Mouse (Mus musculus): ENCODE measurements around the gene Ankef1. TPM values are rescaled to one million over a fixed set of nuclear protein-coding genes. Genes with fewer than 3 reads are reported as not detected.

Gene Ankef1
- polyA plus RNA-seq (2014; fragmentation: Nextera tagmentation; extraction: Ambion mirVana), result 0.62 TPM in 2 replicates

GRCm38 (mm10) chr2:136501651-136502050 is at the start of gene Ankef1:
Gene Ankef1 (plus strand): TSS chr2:136501910.
- H3K4me2 ChIP-seq (ENCODE audit: low read depth, low read length), result no peak within 1 kb of the TSS
- 89% methylated on average over 1 of the region's 1 CpGs for WGBS
- H3K27ac ChIP-seq (ENCODE audit: low read depth, low read length), result no peak within 1 kb of the TSS
- ATAC-seq (ENCODE audit: low read depth), result no peak
- H3K9ac ChIP-seq (replicated peaks; ENCODE audit: low read depth, low read length), result no peak within 1 kb of the TSS
- no peaks in the 10 kb centered on the region for H3K27me3 ChIP-seq (ENCODE audit: control insufficient read depth, insufficient read depth, low read length)
- H3K36me3 ChIP-seq (ENCODE audit: control insufficient read depth, insufficient read depth, low read length), result no peaks in the 10 kb centered on the region
- H3K9me3 ChIP-seq (ENCODE audit: control insufficient read depth, low read length), result no peaks in the 10 kb centered on the region
- H3K4me1 ChIP-seq (ENCODE audit: control insufficient read depth, insufficient read depth, low read length), result no peaks in the 10 kb centered on the region
- no peak within 1 kb of the TSS for H3K4me3 ChIP-seq (ENCODE audit: low read depth, low read length)

GRCm38 (mm10) chr2:136456468-136456867 is 45.2 kb upstream of the Ankef1 start:
- no peaks in the 10 kb centered on the region for H3K36me3 ChIP-seq (ENCODE audit: control insufficient read depth, insufficient read depth, low read length)
- WGBS, result 76% methylated on average over 2 of the region's 2 CpGs
- no peak overlapping the region for H3K4me3 ChIP-seq (ENCODE audit: low read depth, low read length)
- ATAC-seq (ENCODE audit: low read depth), result no peak
- no peaks in the 10 kb centered on the region for H3K9me3 ChIP-seq (ENCODE audit: control insufficient read depth, low read length)
- H3K27ac ChIP-seq (ENCODE audit: low read depth, low read length), result no peak overlapping the region
- no peaks in the 10 kb centered on the region for H3K4me1 ChIP-seq (ENCODE audit: control insufficient read depth, insufficient read depth, low read length)
- no peak overlapping the region for H3K9ac ChIP-seq (replicated peaks; ENCODE audit: low read depth, low read length)
- no peak overlapping the region for H3K4me2 ChIP-seq (ENCODE audit: low read depth, low read length)
- no peaks in the 10 kb centered on the region for H3K27me3 ChIP-seq (ENCODE audit: control insufficient read depth, insufficient read depth, low read length)

- H3K36me3 ChIP-seq (ENCODE audit: control insufficient read depth, insufficient read depth, low read length), result no peaks in the 10 kb centered on the region
- no peak for ATAC-seq (ENCODE audit: low read depth)
- H3K9me3 ChIP-seq (ENCODE audit: control insufficient read depth, low read length), result no peaks in the 10 kb centered on the region
- no peak overlapping the region for H3K4me2 ChIP-seq (ENCODE audit: low read depth, low read length)
- no peaks in the 10 kb centered on the region for H3K4me1 ChIP-seq (ENCODE audit: control insufficient read depth, insufficient read depth, low read length)
- no peak overlapping the region for H3K4me3 ChIP-seq (ENCODE audit: low read depth, low read length)
- H3K27me3 ChIP-seq (ENCODE audit: control insufficient read depth, insufficient read depth, low read length), result no peaks in the 10 kb centered on the region
- WGBS, result 82% methylated on average over 3 of the region's 3 CpGs
- H3K27ac ChIP-seq (ENCODE audit: low read depth, low read length), result no peak overlapping the region
- no peak overlapping the region for H3K9ac ChIP-seq (replicated peaks; ENCODE audit: low read depth, low read length)
Measured at GRCm38 (mm10) chr2:136456875-136457274, 44.8 kb upstream of the Ankef1 start.

- Histone ChIP-seq H3K4me3 (ENCODE audit: low read depth, low read length) (no peak overlapping the region), H3K4me1 (ENCODE audit: control insufficient read depth, insufficient read depth, low read length) (no peaks in the 10 kb centered on the region), H3K9ac (replicated peaks; ENCODE audit: low read depth, low read length) (no peak overlapping the region), H3K36me3 (ENCODE audit: control insufficient read depth, insufficient read depth, low read length) (no peaks in the 10 kb centered on the region), H3K9me3 (ENCODE audit: control insufficient read depth, low read length) (no peaks in the 10 kb centered on the region), H3K4me2 (ENCODE audit: low read depth, low read length) (no peak overlapping the region), H3K27me3 (ENCODE audit: control insufficient read depth, insufficient read depth, low read length) (no peaks in the 10 kb centered on the region), H3K27ac (ENCODE audit: low read depth, low read length) (no peak overlapping the region)
- no peak for ATAC-seq (ENCODE audit: low read depth)
- WGBS, result 91% methylated on average over 3 of the region's 3 CpGs
Measured at GRCm38 (mm10) chr2:136477656-136478055, 24.1 kb upstream of the Ankef1 start.

- no peak for ATAC-seq (ENCODE audit: low read depth)
- H3K4me3 ChIP-seq (ENCODE audit: low read depth, low read length), result no peak overlapping the region
- H3K9ac ChIP-seq (replicated peaks; ENCODE audit: low read depth, low read length), result no peak overlapping the region
- H3K27me3 ChIP-seq (ENCODE audit: control insufficient read depth, insufficient read depth, low read length), result no peaks in the 10 kb centered on the region
- 79% methylated on average over 5 of the region's 5 CpGs for WGBS
- no peak overlapping the region for H3K27ac ChIP-seq (ENCODE audit: low read depth, low read length)
- no peaks in the 10 kb centered on the region for H3K9me3 ChIP-seq (ENCODE audit: control insufficient read depth, low read length)
- H3K4me1 ChIP-seq (ENCODE audit: control insufficient read depth, insufficient read depth, low read length), result no peaks in the 10 kb centered on the region
- H3K4me2 ChIP-seq (ENCODE audit: low read depth, low read length), result no peak overlapping the region
- no peaks in the 10 kb centered on the region for H3K36me3 ChIP-seq (ENCODE audit: control insufficient read depth, insufficient read depth, low read length)
Measured at GRCm38 (mm10) chr2:136482269-136482668, 19.4 kb upstream of the Ankef1 start.

- H3K9ac ChIP-seq (replicated peaks; ENCODE audit: low read depth, low read length), result no peak overlapping the region
- no peak overlapping the region for H3K4me2 ChIP-seq (ENCODE audit: low read depth, low read length)
- H3K36me3 ChIP-seq (ENCODE audit: control insufficient read depth, insufficient read depth, low read length), result no peaks in the 10 kb centered on the region
- 80% methylated on average over 3 of the region's 3 CpGs for WGBS
- no peaks in the 10 kb centered on the region for H3K4me1 ChIP-seq (ENCODE audit: control insufficient read depth, insufficient read depth, low read length)
- H3K27me3 ChIP-seq (ENCODE audit: control insufficient read depth, insufficient read depth, low read length), result no peaks in the 10 kb centered on the region
- H3K27ac ChIP-seq (ENCODE audit: low read depth, low read length), result no peak overlapping the region
- H3K4me3 ChIP-seq (ENCODE audit: low read depth, low read length), result no peak overlapping the region
- ATAC-seq (ENCODE audit: low read depth), result no peak
- no peaks in the 10 kb centered on the region for H3K9me3 ChIP-seq (ENCODE audit: control insufficient read depth, low read length)
Measured at GRCm38 (mm10) chr2:136483058-136483457, 18.7 kb upstream of the Ankef1 start.

GRCm38 (mm10) chr2:136484955-136485354 is 16.8 kb upstream of the Ankef1 start:
- H3K4me3 ChIP-seq (ENCODE audit: low read depth, low read length), result no peak overlapping the region
- no peaks in the 10 kb centered on the region for H3K4me1 ChIP-seq (ENCODE audit: control insufficient read depth, insufficient read depth, low read length)
- H3K4me2 ChIP-seq (ENCODE audit: low read depth, low read length), result no peak overlapping the region
- H3K36me3 ChIP-seq (ENCODE audit: control insufficient read depth, insufficient read depth, low read length), result no peaks in the 10 kb centered on the region
- H3K27me3 ChIP-seq (ENCODE audit: control insufficient read depth, insufficient read depth, low read length), result no peaks in the 10 kb centered on the region
- no peak overlapping the region for H3K9ac ChIP-seq (replicated peaks; ENCODE audit: low read depth, low read length)
- H3K9me3 ChIP-seq (ENCODE audit: control insufficient read depth, low read length), result no peaks in the 10 kb centered on the region
- H3K27ac ChIP-seq (ENCODE audit: low read depth, low read length), result no peak overlapping the region
- no peak for ATAC-seq (ENCODE audit: low read depth)
- 77% methylated on average over 3 of the region's 3 CpGs for WGBS

- ATAC-seq (ENCODE audit: low read depth), result peak; percentile 33; the same call in 1 of the 2 replicates
- 96% methylated on average over 1 of the region's 1 CpGs for whole genome bisulfite sequencing
Measured at GRCm38 (mm10) chr2:136485401-136485800, 16.3 kb upstream of the Ankef1 start.

GRCm38 (mm10) chr2:136485815-136486619 is 15.7 kb upstream of the Ankef1 start:
- ATAC-seq (ENCODE audit: low read depth), result peak; percentile 85
- H3K27ac ChIP-seq (ENCODE audit: low read depth, low read length), result no peak overlapping the region
- no peaks in the 10 kb centered on the region for H3K27me3 ChIP-seq (ENCODE audit: control insufficient read depth, insufficient read depth, low read length)
- no peaks in the 10 kb centered on the region for H3K36me3 ChIP-seq (ENCODE audit: control insufficient read depth, insufficient read depth, low read length)
- WGBS, result 18% methylated on average over 6 of the region's 6 CpGs
- H3K4me1 ChIP-seq (ENCODE audit: control insufficient read depth, insufficient read depth, low read length), result no peaks in the 10 kb centered on the region
- H3K9me3 ChIP-seq (ENCODE audit: control insufficient read depth, low read length), result no peaks in the 10 kb centered on the region
- H3K9ac ChIP-seq (replicated peaks; ENCODE audit: low read depth, low read length), result no peak overlapping the region
- H3K4me2 ChIP-seq (ENCODE audit: low read depth, low read length), result no peak overlapping the region
- H3K4me3 ChIP-seq (ENCODE audit: low read depth, low read length), result no peak overlapping the region

More at GRCm38 (mm10) chr2:136485401-136485800, 16.3 kb upstream of the Ankef1 start:
- no peak overlapping the region for H3K27ac ChIP-seq (ENCODE audit: low read depth, low read length)
- H3K4me2 ChIP-seq (ENCODE audit: low read depth, low read length), result no peak overlapping the region
- H3K4me1 ChIP-seq (ENCODE audit: control insufficient read depth, insufficient read depth, low read length), result no peaks in the 10 kb centered on the region
- H3K9ac ChIP-seq (replicated peaks; ENCODE audit: low read depth, low read length), result no peak overlapping the region
- H3K4me3 ChIP-seq (ENCODE audit: low read depth, low read length), result no peak overlapping the region
- no peaks in the 10 kb centered on the region for H3K27me3 ChIP-seq (ENCODE audit: control insufficient read depth, insufficient read depth, low read length)
- H3K36me3 ChIP-seq (ENCODE audit: control insufficient read depth, insufficient read depth, low read length), result no peaks in the 10 kb centered on the region
- H3K9me3 ChIP-seq (ENCODE audit: control insufficient read depth, low read length), result no peaks in the 10 kb centered on the region
